Mouse (Mus musculus) gastrocnemius, postnatal 36 days (tissue): Measurements from ENCODE around the gene Spaar. TPM values are rescaled to one million over a fixed set of nuclear protein-coding genes. Genes with fewer than 3 reads are reported as not detected.

Experiments
- DNase-seq, 2 experiments: peaks; one replicate each; pipeline ENCODE4 v3.0.0; 2022
- intact Hi-C: fragments of 180-260 bp; cut with DNase I; formaldehyde crosslinking; loops from one replicate; pipeline ENCODE4 v1.15.1; 2025
- total RNA-seq, 2 experiments: library from RNA; stranded (reverse); gene quantifications; 2 replicates each; pipeline ENCODE4 v1.2.3; 2021

Spaar gene
- total RNA-seq, 2 experiments from 2014 or later, result 1.3 to 1.5 TPM

- intact Hi-C loops, result no loop called here
- DNase-seq, result no peak
Observed at GRCm38 (mm10) chr4:43727718-43728575, 1.9 kb upstream of the Spaar start.

- intact Hi-C loops, result no loop called here
- DNase-seq, result peak in 1 of 2 experiments; percentile 61
Observed at GRCm38 (mm10) chr4:43728576-43728954, 1.3 kb upstream of the Spaar start.

GRCm38 (mm10) chr4:43729126-43729525 is 708 bp upstream of the Spaar start:
- intact Hi-C loops, result no loop called here
- DNase-seq, result no peak

- intact Hi-C loops, result no loop called here
- DNase-seq, result no peak
Observed at GRCm38 (mm10) chr4:43730750-43731297, 990 bp downstream of the Spaar start.

GRCm38 (mm10) chr4:43732171-43732570 is 2.3 kb downstream of the Spaar start:
- intact Hi-C loops, result no loop called here
- no peak for DNase-seq

GRCm38 (mm10) chr4:43733186-43733585 is 3.4 kb downstream of the Spaar start:
- DNase-seq, result no peak
- intact Hi-C loops, result no loop called here

GRCm38 (mm10) chr4:43737144-43737543 is 7.3 kb downstream of the Spaar start:
- intact Hi-C loops, result no loop called here

GRCm38 (mm10) chr4:43738989-43739674 is 9.3 kb downstream of the Spaar start:
- no peak for DNase-seq

More at GRCm38 (mm10) chr4:43737144-43737543, 7.3 kb downstream of the Spaar start:
- DNase-seq, result no peak

GRCm38 (mm10) chr4:43741526-43741925 is 11.7 kb downstream of the Spaar start:
- intact Hi-C loops, result no loop called here
- no peak for DNase-seq

More at GRCm38 (mm10) chr4:43738989-43739674, 9.3 kb downstream of the Spaar start:
- intact Hi-C loops, result no loop called here

GRCm38 (mm10) chr4:43742637-43743036 is 12.8 kb downstream of the Spaar start:
- no peak for DNase-seq
- intact Hi-C loops, result no loop called here

GRCm38 (mm10) chr4:43743099-43743498 is 13.3 kb downstream of the Spaar start:
- intact Hi-C loops, result no loop called here
- no peak for DNase-seq

GRCm38 (mm10) chr4:43745187-43745586 is 15.4 kb downstream of the Spaar start:
- no peak for DNase-seq
- intact Hi-C loops, result loop anchor here (1.0 kb wide), 1 partner anchor 116 kb away; no protein-coding TSS in a partner anchor

GRCm38 (mm10) chr4:43757213-43757612 is 27.4 kb downstream of the Spaar start:
- intact Hi-C loops, result no loop called here
- DNase-seq, result no peak

GRCm38 (mm10) chr4:43759571-43760418 is 30.0 kb downstream of the Spaar start:
- peak in 1 of 2 experiments; percentile 15 for DNase-seq
- intact Hi-C loops, result loop anchor here (2.0 kb wide), 1 partner anchor 99 kb away; no protein-coding TSS in a partner anchor

GRCm38 (mm10) chr4:43760460-43760859 is 30.6 kb downstream of the Spaar start:
- DNase-seq, result peak in 1 of 2 experiments; percentile 21
- intact Hi-C loops, result loop anchor here (2.0 kb wide), 1 partner anchor 98 kb away; no protein-coding TSS in a partner anchor

- DNase-seq, result no peak
- intact Hi-C loops, result loop anchor here (2.0 kb wide), 1 partner anchor 97 kb away; no protein-coding TSS in a partner anchor
Observed at GRCm38 (mm10) chr4:43761336-43761735, 31.5 kb downstream of the Spaar start.

- DNase-seq, result peak; percentile 16 to 23
- intact Hi-C loops, result no loop called here
Observed at GRCm38 (mm10) chr4:43763410-43763809, 33.6 kb downstream of the Spaar start.

- intact Hi-C loops, result no loop called here
Observed at GRCm38 (mm10) chr4:43768341-43768740, 38.5 kb downstream of the Spaar start.

GRCm38 (mm10) chr4:43769374-43769773 is 39.5 kb downstream of the Spaar start:
- no peak for DNase-seq
- intact Hi-C loops, result no loop called here

More at GRCm38 (mm10) chr4:43768341-43768740, 38.5 kb downstream of the Spaar start:
- DNase-seq, result no peak

GRCm38 (mm10) chr4:43770909-43771308 is 41.1 kb downstream of the Spaar start, which contains the start of gene Olfr159:
Gene Olfr159, minus strand, starts transcription at chr4:43771009.
- intact Hi-C loops, result no loop called here
- no peak for DNase-seq
